Comparison of ENCODE assay signal across 18 mouse cellular contexts in the genomic region with DNA sequence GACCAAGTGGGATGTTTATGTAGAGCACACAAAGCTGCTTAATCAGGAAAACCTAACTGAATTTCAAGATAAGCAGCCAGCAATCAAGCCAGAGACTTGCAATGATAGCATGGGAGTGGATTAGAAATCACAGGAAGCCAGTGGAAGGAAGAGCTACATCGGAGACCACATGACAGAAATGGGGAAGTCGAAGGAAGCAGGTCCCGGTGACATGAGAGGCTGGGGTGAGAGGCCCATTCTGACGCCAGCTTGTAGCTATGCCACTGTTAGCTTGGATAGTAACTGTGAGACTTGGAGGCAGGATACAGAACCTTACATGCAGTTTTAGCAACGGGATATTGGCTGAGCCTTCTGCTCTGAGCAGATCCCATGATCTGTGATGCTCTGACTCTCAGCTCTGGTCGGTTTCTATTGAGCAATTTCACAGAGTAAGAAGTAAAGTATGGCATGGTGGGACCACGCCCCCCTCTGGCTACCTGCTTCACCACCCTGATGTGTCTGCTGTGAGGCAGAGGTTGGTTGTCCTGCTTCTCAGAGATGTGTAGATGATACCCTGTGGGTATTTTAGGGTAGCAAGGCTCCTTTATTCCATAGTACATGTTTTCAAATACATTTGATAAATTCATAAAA.
A peak's percentile ranks its signal among the peaks of the same experiment; 100 is the strongest.
DNase-seq lines count a peak whose midpoint lies in the region; ATAC-seq and TF ChIP-seq lines count a peak whose summit lies in the region.
"Had no signal": no experiment of that assay in that cellular context is flagged by ENCODE, and none has a peak within 500 bp of the region (broad histone marks: within the 10 kb centered on the region; RNA-seq: fewer than 3 reads in every experiment).

No protein-coding gene starts in this region.

- TF ChIP-seq EP300 in stomach, postnatal 0 days (optimal IDR thresholded peaks at IDR 0.05): no peak

- peak overlapping the region; percentile 29 for H3K27ac ChIP-seq in heart, embryonic 13.5 days (replicated peaks)
- H3K27ac ChIP-seq in heart, embryonic 11.5 days (ENCODE audit: low read depth, low read length): no peak overlapping the region
- peak overlapping the region; percentile 82 for H3K27ac ChIP-seq in lung, embryonic 16.5 days (ENCODE audit: low read length)
- H3K27ac ChIP-seq in stomach, postnatal 0 days (replicated peaks): no peak overlapping the region
- H3K27ac ChIP-seq in liver, embryonic 12.5 days: no peak overlapping the region
- H3K27ac ChIP-seq: embryonic facial prominence, embryonic 10.5 days; hindbrain, postnatal 0 days; kidney, postnatal 0 days; limb, embryonic 15.5 days; macrophage; midbrain, embryonic 12.5 days; stomach, embryonic 15.5 days had no signal

- peaks cover 44% of the 10 kb centered on the region for H3K4me1 ChIP-seq in heart, embryonic 13.5 days
- peaks cover 19% of the 10 kb centered on the region for H3K4me1 ChIP-seq in heart, embryonic 11.5 days (ENCODE audit: control insufficient read depth, insufficient read depth, low read length)
- H3K4me1 ChIP-seq in lung, embryonic 16.5 days (replicated peaks; ENCODE audit: control insufficient read depth, insufficient read depth, low read length): peaks cover 8% of the 10 kb centered on the region
- H3K4me1 ChIP-seq in stomach, postnatal 0 days (replicated peaks; ENCODE audit: control insufficient read depth, insufficient read depth): no peaks in the 10 kb centered on the region
- no peaks in the 10 kb centered on the region for H3K4me1 ChIP-seq in liver, embryonic 12.5 days
- H3K4me1 ChIP-seq: embryonic facial prominence, embryonic 10.5 days; limb, embryonic 15.5 days; midbrain, embryonic 12.5 days; stomach, embryonic 15.5 days had no signal

- no peaks in the 10 kb centered on the region for H3K9me3 ChIP-seq in heart, embryonic 13.5 days
- H3K9me3 ChIP-seq in heart, embryonic 11.5 days (replicated peaks; ENCODE audit: control insufficient read depth, low read length): no peaks in the 10 kb centered on the region
- H3K9me3 ChIP-seq in lung, embryonic 16.5 days (ENCODE audit: control insufficient read depth, low read length): no peaks in the 10 kb centered on the region
- H3K9me3 ChIP-seq in stomach, postnatal 0 days (ENCODE audit: control insufficient read depth, low read length): no peaks in the 10 kb centered on the region
- no peaks in the 10 kb centered on the region for H3K9me3 ChIP-seq in liver, embryonic 12.5 days (replicated peaks)
- H3K9me3 ChIP-seq: embryonic facial prominence, embryonic 10.5 days; limb, embryonic 15.5 days; midbrain, embryonic 12.5 days; stomach, embryonic 15.5 days had no signal

- H3K36me3 ChIP-seq in heart, embryonic 13.5 days: 0 out of 2 replicates have a peak, but pooled peaks cover 4% of the 10 kb centered on the region
- no peaks in the 10 kb centered on the region for H3K36me3 ChIP-seq in heart, embryonic 11.5 days (ENCODE audit: control insufficient read depth, insufficient read depth, low read length)
- H3K36me3 ChIP-seq in lung, embryonic 16.5 days (ENCODE audit: control insufficient read depth, insufficient read depth, low read length): no peaks in the 10 kb centered on the region
- no peaks in the 10 kb centered on the region for H3K36me3 ChIP-seq in stomach, postnatal 0 days (ENCODE audit: control insufficient read depth, insufficient read depth, low read length)
- no peaks in the 10 kb centered on the region for H3K36me3 ChIP-seq in liver, embryonic 12.5 days
- H3K36me3 ChIP-seq: embryonic facial prominence, embryonic 10.5 days; midbrain, embryonic 12.5 days; stomach, embryonic 15.5 days had no signal

- no peak for ATAC-seq in heart, embryonic 13.5 days (ENCODE audit: extremely low read depth, insufficient number of reproducible peaks, low FRiP score, low TSS enrichment)
- ATAC-seq in heart, embryonic 11.5 days (replicated peaks; ENCODE audit: insufficient number of reproducible peaks, low FRiP score, low TSS enrichment): no peak
- ATAC-seq in lung, embryonic 16.5 days (ENCODE audit: low read depth): peak; percentile 8; the same call in 1 of the 2 replicates
- peak; percentile 98 for ATAC-seq in common myeloid progenitor, adult 5-6 weeks (replicated peaks; ENCODE audit: low read depth, poor library complexity, severe bottlenecking)
- no peak for ATAC-seq in stomach, postnatal 0 days (ENCODE audit: low FRiP score, low TSS enrichment)
- ATAC-seq in liver, embryonic 12.5 days: no peak
- ATAC-seq: hindbrain, postnatal 0 days had no signal

- no peaks in the 10 kb centered on the region for H3K27me3 ChIP-seq in heart, embryonic 13.5 days (replicated peaks)
- H3K27me3 ChIP-seq in heart, embryonic 11.5 days (ENCODE audit: control insufficient read depth, insufficient read depth, low read length): no peaks in the 10 kb centered on the region
- H3K27me3 ChIP-seq in lung, embryonic 16.5 days (ENCODE audit: control insufficient read depth, insufficient read depth, low read depth, low read length): no peaks in the 10 kb centered on the region
- H3K27me3 ChIP-seq in stomach, postnatal 0 days (ENCODE audit: control insufficient read depth, insufficient read depth, low read length): no peaks in the 10 kb centered on the region
- no peaks in the 10 kb centered on the region for H3K27me3 ChIP-seq in liver, embryonic 12.5 days (replicated peaks)
- H3K27me3 ChIP-seq: limb, embryonic 15.5 days; midbrain, embryonic 12.5 days; stomach, embryonic 15.5 days had no signal

- no peak overlapping the region for H3K4me2 ChIP-seq in heart, embryonic 13.5 days
- H3K4me2 ChIP-seq in heart, embryonic 11.5 days: no peak overlapping the region
- H3K4me2 ChIP-seq in lung, embryonic 16.5 days (ENCODE audit: low read depth, low read length): no peak overlapping the region
- H3K4me2 ChIP-seq in stomach, postnatal 0 days (replicated peaks; ENCODE audit: low read depth): no peak overlapping the region
- H3K4me2 ChIP-seq in liver, embryonic 12.5 days: no peak overlapping the region
- H3K4me2 ChIP-seq: limb, embryonic 15.5 days; midbrain, embryonic 12.5 days; stomach, embryonic 15.5 days had no signal

- WGBS in heart, embryonic 13.5 days: 42% methylated on average over 7 of the region's 7 CpGs
- WGBS in heart, embryonic 11.5 days (ENCODE audit: insufficient replicate concordance): 51% methylated on average over 7 of the region's 7 CpGs
- 69% methylated on average over 7 of the region's 7 CpGs for WGBS in lung, embryonic 16.5 days
- 72% methylated on average over 7 of the region's 7 CpGs for WGBS in stomach, postnatal 0 days
- WGBS in liver, embryonic 12.5 days (ENCODE audit: insufficient replicate concordance): 26% methylated on average over 7 of the region's 7 CpGs

- DNase-seq in lung, postnatal 10 days: no peak
- no peak for DNase-seq in stomach, postnatal 0 days (ENCODE audit: low spot score)
- DNase-seq: cerebellum, adult 2 months; heart, postnatal 36 days; kidney, adult 11 months; retina, postnatal 1 day had no signal

- peak; percentile 23; the same call in 1 of the 2 replicates for TF ChIP-seq CTCF in stomach, postnatal 0 days (IDR thresholded peaks at IDR 0.05; ENCODE audit: low read depth)

- H3K9ac ChIP-seq in heart, embryonic 13.5 days: no peak overlapping the region
- no peak overlapping the region for H3K9ac ChIP-seq in heart, embryonic 11.5 days (ENCODE audit: low read depth, low read length)
- H3K9ac ChIP-seq in lung, embryonic 16.5 days (ENCODE audit: low read length): no peak overlapping the region
- no peak overlapping the region for H3K9ac ChIP-seq in stomach, postnatal 0 days (ENCODE audit: low read length)
- no peak overlapping the region for H3K9ac ChIP-seq in liver, embryonic 12.5 days
- H3K9ac ChIP-seq: limb, embryonic 15.5 days; midbrain, embryonic 12.5 days; stomach, embryonic 15.5 days had no signal

- H3K4me3 ChIP-seq in heart, embryonic 13.5 days: no peak overlapping the region
- H3K4me3 ChIP-seq in heart, embryonic 11.5 days (ENCODE audit: low read depth, low read length): no peak overlapping the region
- no peak overlapping the region for H3K4me3 ChIP-seq in lung, embryonic 16.5 days (ENCODE audit: low read length)
- H3K4me3 ChIP-seq in stomach, postnatal 0 days (ENCODE audit: low read depth, low read length): no peak overlapping the region
- no peak overlapping the region for H3K4me3 ChIP-seq in liver, embryonic 12.5 days
- H3K4me3 ChIP-seq: embryonic facial prominence, embryonic 10.5 days; limb, embryonic 15.5 days; midbrain, embryonic 12.5 days; stomach, embryonic 15.5 days had no signal

Comparison
In these comparisons a context has a peak if more than half of its experiments do, and no peak if none do; other contexts are left out.
1. H3K27ac ChIP-seq: peak in heart, embryonic 13.5 days (single experiment) and lung, embryonic 16.5 days (single experiment); none in heart, embryonic 11.5 days (single experiment), stomach, postnatal 0 days (single experiment) and liver, embryonic 12.5 days (single experiment).
2. ATAC-seq: peak in lung, embryonic 16.5 days (single experiment) and common myeloid progenitor, adult 5-6 weeks (single experiment); none in heart, embryonic 13.5 days (single experiment), heart, embryonic 11.5 days (single experiment), stomach, postnatal 0 days (single experiment) and liver, embryonic 12.5 days (single experiment).